Mouse (Mus musculus) G1E (cell line): ENCODE results near the gene Sbf2.

Source experiments
- CTCF ChIP-seq: IDR thresholded peaks from 2 replicates; pipeline ENCODE4 v1.5.1; 2012; ENCODE audit warnings: low read depth, low read length, inconsistent platforms, mixed read lengths
- GATA1 ChIP-seq: IDR thresholded peaks from 2 replicates; pipeline ENCODE4 v1.6.1; 2012; ENCODE audit warnings: borderline replicate concordance, low read length, inconsistent platforms, mixed read lengths
- GATA2 ChIP-seq: IDR thresholded peaks from 2 replicates; pipeline ENCODE4 v1.6.1; 2012; ENCODE audit warnings: low read depth, low read length, inconsistent platforms, borderline replicate concordance
- POLR2AphosphoS5 ChIP-seq: IDR thresholded peaks from 2 replicates; pipeline ENCODE4 v1.6.1; 2012; ENCODE audit warnings: low read depth, low read length, inconsistent platforms; ENCODE audit not compliant: insufficient replicate concordance
- TAL1 ChIP-seq: conservative IDR thresholded peaks from 2 replicates; pipeline ENCODE4 v1.6.1; 2012; ENCODE audit warnings: low read depth, low read length, inconsistent platforms, mixed read lengths

- no peak for TF ChIP-seq CTCF
- no peak for TF ChIP-seq TAL1
- TF ChIP-seq GATA2, result no peak
- TF ChIP-seq GATA1, result no peak
- no peak for TF ChIP-seq POLR2AphosphoS5
These were observed 33.1 kb upstream of the Sbf2 start for GRCm38 (mm10) chr7:110647559-110648454.
